Mouse (Mus musculus) ovary, postnatal 14 days (tissue): Measurements from ENCODE around the gene Itgb3.
A peak's percentile ranks its signal among the peaks of the same experiment; 100 is the strongest.
"Not testable (repeated sequence)": the region's sequence is repeated elsewhere in the genome, so short reads cannot be mapped to it uniquely, and the experiment has no call there.

Experiments used
- DNase-seq: peaks from one replicate; pipeline ENCODE4 v3.0.0; 2022; ENCODE audit warnings: low spot score

The Itgb3 gene

DNA sequence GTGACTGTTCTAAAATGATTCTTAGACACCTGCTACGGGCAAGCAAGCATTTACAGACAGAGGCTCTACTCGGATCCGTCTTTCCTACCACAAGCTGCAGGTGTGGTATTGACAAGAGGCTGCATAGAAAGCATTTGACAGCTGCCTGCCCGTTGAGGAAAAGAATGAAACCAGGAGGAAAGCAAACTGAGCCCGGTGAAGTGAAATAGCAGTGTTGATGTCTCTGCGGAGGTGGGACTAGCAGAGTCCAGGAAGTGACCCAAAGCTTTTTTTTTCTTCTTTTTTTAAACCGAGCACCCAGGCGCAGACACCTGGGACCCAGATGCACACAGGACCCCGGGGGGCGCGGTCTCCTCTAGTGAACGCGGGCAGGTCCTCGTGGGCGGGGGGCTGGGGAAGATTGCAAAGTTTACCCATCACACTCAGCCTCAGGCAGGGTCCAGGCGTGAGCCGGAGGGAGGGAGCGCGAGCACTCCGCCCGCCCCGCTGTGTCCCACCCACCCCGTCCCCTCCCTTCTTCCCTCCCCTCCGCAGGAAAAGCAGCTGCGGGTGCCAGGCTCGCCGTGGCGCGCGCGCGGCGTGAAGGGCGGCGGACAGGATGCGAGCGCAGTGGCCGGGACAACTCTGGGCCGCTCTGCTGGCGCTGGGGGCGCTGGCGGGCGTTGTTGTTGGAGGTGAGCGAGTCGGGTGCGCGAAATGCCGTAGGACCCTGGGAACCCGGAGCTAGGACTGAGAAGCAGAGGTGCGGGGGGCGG lies at the start of gene Itgb3:
Gene Itgb3 (plus strand): TSS at position 510 of the 755 bp plus-strand sequence.
- DNase-seq = peak; percentile 60

DNA sequence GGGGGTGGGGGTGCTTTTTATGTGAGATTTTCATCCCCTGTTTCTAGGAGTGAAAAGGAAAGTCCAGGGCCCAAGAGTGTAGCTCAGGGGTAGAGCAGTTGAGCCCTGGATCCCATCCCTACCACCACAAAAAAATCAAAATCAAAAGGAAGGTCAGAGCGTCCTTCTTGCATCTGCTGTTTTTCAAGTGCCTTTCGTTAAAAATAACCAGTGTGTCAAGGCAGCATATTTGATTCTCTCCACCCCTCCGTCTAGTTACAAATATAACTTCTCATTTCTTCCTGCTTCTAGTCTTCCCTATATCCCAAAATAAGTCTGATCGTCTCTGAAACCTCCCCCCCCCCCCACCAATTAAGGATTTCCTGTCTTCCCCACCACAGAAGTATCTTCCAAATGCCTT lies 49.7 kb upstream of the Itgb3 start:
- no peak for DNase-seq

DNA sequence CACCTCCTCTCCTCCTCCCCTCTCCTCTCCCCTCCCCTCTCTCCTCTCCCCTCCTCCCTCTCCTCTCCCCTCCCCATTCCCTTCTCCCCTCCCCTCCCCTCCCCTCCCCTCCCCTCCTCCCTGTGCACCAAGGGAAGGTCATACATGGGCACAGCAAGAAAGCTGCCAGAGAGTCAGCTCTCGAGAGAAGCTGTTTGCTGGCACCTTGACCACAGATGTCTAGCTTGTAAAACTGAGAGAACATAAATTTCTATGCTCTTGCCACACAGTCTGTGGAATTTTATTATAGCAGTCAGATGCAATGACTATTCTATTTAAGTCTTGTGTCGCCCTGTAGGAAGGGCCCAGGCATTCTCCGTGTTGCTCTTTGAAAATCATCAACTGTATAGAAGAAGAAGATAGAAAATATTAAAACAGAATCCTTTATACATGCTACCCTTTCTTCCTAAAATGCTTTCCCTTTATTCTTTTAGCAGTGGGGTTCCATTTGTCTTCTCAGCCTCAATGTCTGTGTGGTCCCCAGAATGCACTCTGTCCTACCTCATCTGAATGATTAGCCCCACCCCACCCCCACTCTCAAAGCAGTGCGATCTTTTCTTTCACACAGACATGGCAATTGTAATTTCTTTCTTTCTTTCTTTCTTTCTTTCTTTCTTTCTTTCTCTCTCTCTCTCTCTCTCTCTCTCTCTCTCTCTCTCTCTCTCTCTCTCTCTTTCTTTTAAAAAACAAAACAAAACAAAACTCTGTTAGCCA lies 49.0 kb upstream of the Itgb3 start:
- DNase-seq = no peak

DNA sequence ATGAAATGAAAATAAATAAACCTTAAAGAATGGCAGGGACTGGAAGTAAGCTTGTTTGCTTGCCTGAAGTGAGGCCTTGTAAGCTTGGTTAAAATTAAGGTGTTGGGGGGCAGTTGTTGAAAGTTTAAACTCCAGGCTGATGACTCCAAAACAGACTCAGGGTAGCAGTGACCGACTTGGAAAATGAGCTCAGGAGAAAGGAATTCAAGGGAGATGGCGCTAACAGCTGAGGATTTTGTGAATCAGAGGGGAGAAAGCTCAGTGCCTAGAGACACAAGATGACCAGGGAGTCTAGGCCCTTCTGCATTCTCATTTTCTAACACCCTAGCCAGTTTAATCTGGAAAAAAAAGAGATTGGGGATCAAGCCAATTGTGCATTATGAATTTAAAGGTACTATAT lies 46.8 kb upstream of the Itgb3 start:
- no peak for DNase-seq

DNA sequence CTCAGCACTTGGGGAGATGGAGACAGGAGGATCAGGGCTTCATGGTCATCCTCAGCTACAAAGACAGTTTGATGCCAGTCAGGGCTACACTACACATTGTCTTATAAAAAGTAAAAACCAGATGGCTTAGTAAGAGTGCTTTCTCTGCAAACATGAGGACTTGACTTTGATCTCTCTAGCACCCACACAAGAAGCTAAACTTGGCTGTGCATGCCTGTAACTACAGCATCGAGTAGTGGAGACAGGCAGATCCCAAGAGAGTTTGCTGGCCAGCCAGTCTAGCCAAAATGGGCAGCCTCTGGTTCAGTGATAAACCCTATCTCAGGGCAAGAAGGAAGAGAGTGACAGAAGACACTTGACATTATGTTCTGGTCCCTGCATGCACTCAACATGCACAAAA lies 44.3 kb upstream of the Itgb3 start:
- no peak for DNase-seq

DNA sequence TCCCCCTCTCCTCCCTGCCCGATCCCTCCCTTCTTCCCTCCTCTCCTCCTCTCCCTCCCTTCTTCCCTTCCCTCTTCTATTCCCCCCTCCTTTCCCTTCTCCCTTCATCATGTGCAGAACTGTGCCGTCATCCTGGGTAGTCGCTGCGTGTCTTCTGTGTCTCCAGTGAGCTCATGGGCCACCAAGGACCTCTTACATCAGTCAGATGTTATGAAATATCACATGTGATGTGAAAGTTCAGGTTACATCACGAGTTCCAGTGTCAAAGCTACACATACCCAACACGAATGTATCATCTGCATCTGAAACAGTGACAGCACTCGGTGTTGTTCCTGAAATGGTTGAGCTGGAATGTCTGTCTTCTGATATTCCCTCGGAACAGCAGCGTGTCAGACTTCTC lies 42.6 kb upstream of the Itgb3 start:
- DNase-seq = no peak

DNA sequence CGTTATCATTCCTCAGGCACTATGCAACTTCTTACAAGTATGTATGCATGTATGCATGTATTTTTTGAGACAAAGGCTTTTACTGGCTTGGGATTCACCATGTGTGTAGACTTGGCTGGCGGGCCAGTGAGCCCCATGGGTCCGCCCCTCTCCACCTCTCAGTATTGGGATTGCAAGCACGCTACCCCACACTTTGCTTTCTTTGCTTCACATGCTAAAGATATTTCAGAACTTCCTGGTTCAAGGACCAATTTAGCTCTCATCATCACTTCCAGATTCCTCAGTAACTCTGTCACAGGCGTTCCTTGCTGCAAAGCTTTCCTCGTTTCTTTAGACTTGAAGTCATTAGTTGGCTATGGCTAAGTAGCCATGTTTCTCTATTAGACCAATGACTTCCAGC lies 41.7 kb upstream of the Itgb3 start:
- DNase-seq = no peak

DNA sequence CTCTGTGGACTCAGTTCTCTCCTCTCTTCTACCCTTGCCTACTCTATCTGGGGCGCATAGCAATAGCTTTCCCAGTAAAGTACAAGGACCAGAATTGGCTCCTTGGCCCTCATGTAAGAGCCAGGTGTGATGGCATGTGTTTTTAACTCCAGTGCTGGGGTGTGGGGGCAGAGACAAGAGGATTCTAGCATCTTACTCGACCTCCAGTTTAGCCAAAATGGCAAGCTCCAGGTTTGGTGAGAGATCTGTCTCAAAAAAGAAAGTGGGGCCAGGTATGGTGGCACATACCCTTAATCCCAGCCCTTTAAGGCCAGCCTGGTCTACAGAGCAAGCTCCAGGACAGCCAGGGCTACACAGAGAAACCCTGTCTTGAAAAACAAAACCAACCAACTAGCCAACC lies 41.0 kb upstream of the Itgb3 start:
- no peak for DNase-seq

DNA sequence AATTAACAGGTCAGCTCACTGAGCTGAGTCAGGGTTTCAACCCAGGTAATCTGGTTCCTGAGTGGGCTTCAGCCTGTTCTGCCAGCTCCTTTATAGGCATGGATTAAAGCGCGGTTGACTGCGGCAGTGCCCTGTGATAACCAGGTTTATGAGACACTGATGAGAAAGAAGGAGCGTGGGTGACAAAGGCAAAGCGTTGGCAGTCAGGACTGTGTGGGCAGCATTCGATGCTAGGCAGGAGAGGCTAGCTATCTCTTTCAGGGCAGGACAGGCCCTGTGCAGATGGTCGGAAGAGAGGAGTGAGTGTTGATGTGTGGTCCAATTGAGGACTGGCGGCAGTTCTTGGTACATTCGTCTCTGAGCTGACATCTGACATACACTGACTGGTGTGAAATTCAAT lies 40.1 kb upstream of the Itgb3 start:
- no peak for DNase-seq

DNA sequence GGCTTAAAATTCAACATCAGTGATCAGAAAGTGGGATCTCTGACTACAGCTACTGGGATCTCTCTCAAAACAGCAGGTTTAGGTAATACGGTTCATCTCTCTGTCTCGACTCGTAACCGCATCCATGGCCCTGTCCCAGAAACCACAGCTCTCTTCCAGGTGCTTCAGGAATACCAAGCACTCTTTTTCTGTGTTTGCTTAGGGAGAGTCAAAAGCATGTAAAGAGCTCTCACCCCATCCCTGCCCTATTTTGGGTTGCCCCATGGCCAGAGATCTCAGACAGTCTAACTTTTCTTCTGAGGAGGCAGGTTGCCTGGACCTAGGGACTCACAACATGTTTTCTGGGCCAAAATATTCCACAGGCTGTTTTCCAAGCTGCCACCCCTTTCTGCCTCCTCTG lies 39.5 kb upstream of the Itgb3 start:
- DNase-seq = no peak

DNA sequence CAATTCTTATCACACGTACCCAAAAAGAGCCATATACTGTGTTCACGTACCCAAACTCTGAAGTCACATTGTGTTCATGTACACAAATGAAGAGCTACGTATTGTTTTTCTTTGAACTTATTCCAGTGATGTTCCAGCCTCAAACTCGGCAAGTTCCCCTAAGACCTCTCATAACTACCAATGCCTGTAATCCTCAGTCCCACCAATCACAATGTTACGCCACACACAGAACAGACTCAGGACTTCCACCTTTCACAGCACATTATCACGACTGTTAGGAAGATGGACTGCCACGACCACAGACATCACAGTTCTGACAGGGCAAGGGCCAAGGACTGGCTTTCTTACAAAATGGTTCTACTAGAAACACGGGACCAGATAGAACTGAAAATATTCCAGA lies 37.3 kb upstream of the Itgb3 start:
- DNase-seq = not testable (repeated sequence)

DNA sequence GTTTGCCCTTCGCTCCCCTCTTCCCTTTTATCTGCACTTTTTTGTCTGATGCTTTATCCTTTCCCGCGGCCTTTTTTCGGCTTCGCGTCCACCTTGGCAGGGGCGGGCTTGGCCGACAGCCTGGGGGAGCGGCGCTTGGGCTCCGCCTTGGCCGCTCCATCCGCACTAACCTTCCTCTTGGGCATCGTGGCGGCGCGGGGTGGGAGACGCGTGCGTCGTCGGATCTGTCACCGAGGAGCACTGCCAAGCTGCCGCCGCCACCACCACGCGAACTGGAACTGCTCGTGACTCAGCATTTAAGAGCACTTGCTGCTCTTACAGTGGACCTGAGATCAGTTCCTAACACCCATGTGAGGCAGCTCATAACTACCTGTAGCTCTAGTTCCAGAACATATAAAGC lies 36.4 kb upstream of the Itgb3 start:
- DNase-seq = not testable (repeated sequence)

DNA sequence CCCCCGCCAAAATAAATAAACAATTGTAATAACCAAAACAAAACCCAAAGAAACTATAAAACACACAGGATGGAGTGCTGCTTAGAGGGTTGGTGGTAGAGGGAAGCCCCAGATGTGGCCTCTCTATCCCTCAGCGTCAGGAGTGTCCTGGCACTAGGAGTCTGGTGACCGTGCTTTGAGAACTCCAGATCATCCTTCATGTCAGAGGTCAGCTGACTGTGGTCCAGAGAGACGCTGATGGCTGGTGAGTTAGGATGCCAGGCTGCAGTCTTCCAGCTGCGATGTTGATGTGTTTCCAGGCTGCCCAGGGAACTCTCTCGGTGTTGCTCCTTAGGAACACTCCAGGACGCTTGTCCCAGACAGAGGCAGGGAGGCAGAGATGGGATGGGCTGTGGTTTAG lies 35.7 kb upstream of the Itgb3 start:
- DNase-seq = no peak

DNA sequence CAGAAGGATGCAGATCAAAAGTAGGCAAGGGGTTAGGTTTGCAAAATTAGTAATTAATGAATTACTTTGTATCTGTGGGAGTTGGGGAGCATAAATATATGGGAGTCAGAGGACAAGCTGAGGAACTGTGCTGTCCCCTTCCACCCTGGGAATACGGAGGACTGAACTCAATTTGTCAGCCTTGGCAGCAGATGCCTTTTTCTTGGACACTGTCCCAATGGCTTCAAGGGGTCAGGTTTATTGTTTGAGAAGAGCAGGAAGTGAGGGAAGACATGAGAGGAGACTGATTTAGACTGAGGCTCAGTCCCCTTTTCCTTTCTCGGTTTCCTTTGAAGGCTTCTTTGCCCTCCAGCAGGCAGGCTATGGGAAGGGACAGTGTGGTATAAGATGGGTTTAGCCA lies 35.2 kb upstream of the Itgb3 start:
- DNase-seq = no peak

DNA sequence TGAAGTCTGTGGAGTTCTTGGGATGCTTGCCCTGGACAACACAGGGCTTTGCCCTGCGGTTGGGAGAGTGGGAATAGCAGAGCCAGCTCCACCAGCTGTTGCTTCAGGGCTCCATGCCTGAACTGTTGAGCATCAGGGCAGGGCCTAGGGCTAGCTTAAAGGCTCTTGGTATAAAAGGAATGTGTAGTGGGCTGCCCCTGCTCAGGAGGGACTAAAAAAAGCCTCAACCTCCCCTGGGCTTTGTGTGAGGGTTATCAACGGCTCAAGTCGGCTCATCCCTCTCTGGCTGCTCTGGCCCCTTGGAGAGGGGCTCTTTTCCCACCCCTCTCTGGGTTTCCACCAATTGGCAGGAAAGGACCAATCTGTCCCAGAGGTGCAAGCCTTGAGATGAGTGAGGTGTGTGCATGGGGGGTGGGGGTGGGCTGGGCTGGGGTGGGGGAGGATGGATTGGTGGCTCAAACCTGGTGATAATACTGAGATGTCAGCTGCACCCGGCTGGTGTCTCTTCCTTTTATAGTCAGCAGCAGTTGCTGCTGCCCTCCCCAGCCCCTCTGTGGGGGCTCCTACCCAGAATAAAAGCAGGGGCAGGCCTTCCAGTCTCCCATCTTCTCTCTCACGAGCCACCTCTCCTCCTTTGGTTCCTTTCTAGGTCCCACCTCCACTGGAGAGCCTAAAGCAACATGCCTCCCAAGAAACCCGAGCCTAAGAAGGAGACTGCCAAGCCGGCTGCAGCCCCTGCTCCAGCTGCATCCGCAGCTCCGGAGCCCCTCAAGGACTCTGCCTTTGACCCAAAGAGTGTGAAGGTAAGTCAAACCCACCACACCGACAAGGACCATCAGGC lies 30.8 kb upstream of the Itgb3 start:
- DNase-seq = no peak

DNA sequence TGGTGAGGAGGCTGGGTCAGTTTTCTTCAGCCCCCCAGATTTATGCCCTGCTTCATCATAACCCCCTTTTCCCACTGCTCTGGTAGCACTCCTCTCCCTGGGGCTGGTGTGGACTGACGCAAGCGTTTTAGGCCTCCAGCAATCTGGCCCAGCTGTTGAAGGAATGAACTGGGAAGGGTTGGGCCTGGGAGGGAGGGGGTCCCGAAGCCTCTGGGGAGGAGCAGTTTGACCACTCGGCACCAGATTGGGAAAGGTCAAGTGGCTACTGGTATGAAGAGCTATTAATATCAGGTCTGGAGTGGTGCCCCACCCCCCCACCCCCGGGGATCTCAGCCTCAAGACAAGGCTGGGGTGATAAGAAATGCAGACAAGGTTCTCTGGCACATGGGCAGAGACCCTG lies 29.7 kb upstream of the Itgb3 start:
- no peak for DNase-seq

DNA sequence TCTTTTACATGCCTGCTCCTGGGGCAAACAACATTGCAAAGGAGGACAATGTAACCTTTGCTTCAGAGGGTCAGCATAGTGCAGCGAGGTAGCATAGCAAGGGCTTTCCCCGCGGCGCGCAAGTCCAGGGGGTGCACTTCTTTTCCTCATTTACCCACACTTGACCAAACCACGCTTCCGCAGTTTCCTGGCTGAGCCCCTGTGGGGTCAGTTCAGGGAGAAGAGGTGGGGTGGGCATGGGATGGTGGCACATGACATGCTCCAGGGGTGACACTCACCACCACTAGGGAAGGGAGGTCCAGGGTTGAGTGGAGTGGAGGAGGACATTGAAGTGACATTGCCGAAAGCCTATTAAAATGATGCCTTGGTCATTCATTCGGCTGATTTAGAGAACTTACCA lies 28.7 kb upstream of the Itgb3 start:
- no peak for DNase-seq

DNA sequence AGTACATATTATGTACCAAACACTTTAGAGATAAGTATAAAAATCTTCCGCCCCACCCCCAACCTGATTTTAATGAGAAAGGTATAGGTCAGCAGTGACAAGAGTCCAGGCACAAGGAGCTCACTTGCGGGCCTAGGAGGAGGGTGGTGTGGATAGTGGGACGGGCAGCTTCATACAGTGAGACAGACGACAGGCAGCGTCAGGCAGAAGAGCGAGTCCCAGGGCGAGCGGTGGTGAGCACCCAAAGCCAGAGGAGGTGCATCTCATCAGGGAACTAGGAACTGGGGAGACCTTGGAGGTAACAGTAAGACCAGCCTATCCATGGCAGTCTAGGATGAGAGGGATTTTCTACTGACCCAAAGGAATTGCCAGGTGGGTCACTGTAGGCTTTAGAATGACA lies 28.2 kb upstream of the Itgb3 start:
- DNase-seq = no peak

DNA sequence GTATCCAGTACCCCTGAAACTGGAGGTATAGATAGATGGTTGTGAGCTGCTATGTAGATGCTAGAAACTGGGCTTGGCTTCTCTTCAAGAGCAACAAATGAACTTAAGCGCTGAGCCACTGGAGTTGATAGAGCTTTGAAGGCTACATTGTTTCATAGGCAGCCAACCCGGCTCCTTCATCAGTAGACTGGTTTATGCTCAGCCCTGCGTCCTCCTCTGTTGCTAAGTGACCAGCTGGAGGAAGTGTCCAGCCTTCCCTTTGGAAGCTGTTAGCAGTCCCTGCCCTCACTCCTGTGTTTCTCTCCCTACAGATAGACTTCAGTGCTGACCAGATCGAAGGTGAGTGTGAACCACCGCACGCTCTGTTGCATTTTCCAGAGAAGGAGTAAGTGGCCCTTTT lies 27.7 kb upstream of the Itgb3 start:
- no peak for DNase-seq

DNA sequence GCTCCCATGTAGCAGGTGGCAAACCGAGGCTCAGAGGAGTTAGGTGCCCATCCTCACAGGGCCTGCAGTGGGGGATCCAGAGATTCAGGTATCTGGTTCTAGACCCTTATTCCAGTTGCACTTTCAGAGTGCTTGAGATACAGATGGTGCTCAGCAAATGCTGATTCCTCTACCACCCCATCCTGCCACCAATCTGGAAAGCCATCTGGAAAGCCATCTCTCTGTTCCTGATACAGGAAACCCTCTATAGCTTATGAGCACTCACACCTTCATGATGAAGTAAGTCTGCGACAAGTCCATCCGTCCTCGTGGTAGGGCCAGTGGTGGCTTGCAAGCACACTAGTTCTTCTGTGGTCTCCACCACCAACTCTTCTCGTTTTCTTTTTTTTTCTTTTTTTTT lies 27.2 kb upstream of the Itgb3 start:
- no peak for DNase-seq

DNA sequence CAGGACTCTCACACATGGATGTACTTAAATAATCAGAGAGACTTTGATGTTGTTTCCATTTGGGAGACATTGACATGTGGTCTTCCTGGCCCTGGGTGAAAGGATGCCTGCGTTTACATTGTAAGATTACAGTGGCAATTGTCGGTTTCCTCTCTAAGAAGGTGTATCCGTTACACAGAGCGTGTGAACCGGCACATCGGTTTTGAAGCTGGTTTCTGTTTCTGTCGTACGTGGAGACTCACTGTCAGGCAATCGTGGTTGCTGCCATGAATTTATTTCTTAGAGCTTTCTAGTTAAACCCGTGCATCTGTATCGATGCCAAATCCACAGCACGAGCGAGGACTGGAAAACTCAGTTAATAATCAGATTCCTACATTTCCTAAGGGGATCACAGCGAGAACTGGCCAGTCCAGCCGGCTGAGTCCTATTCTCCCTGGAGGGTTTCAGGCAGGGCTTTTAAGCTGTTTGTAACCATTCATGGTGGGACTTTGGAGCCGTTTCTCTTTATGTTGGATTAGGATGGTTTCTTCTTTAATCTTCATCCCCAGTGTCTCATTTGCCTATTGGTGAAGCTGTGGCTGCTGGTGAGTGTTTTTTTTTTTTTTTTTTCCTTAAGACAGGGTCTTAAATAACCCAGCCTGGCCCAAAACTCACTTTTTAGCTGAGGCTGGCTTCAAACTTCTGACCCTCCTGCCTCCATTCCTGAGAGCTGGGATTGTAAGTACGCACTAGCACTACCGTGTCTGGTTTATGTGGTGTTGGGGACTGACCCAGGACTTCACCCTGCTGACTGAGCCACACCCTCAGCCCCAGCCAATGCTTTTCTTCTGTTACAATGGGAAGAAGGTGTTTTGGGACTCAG lies 26.1 kb upstream of the Itgb3 start:
- DNase-seq = no peak

DNA sequence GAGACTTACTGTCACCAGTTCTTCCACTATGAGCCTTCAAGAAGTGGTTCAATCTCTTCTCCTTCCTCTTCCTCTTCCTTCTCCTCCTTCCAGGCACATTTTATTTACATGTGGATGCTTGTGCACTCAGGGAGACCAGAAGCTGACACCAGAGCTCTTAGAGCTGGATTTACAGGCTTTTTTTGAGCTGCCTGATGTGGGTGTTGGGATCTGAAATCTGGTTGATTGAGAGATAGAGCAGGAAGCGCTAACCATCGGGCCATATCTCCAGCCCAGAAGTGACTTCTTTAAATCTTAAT lies 25.5 kb upstream of the Itgb3 start:
- DNase-seq = no peak
